Mouse (Mus musculus): ENCODE data around the gene Gm4707. TPM values are rescaled to one million over a fixed set of nuclear protein-coding genes. Genes with fewer than 3 reads are reported as not detected.
"Not testable (repeated sequence)": the region's sequence is repeated elsewhere in the genome, so short reads cannot be mapped to it uniquely, and the experiment has no call there.

Gene Gm4707
- polyA plus RNA-seq, 1 experiment from 2014 or later, result 4.9 TPM

DNA sequence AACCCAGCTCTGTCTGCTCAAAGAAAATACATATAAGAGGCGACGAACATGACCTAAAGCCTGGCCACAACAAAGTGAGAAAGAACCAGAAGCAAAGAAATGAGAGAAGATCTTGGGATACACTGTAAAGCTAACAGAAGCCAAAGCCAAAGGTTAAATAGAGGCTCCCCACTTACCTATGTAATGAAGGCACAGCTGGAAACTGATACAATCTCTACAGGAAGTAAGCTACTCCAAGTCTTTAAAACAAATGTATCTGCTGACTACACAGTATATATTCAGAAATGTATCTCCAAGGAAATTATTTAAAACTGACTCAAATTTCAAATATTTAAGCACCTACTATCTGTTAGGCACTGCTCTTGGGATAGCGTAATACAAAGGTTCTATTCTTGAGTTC, 594 bp upstream of the Gm4707 start:
- Histone ChIP-seq H3K4me1 (ENCODE audit: control insufficient read depth, insufficient read depth, low read length) (no peaks in the 10 kb centered on the region), H3K27me3 (ENCODE audit: control insufficient read depth, insufficient read depth, low read length) (no peaks in the 10 kb centered on the region), H3K9ac (ENCODE audit: low read length) (no peak overlapping the region), H3K4me2 (ENCODE audit: low read depth, low read length) (no peak overlapping the region), H3K9me3 (replicated peaks; ENCODE audit: control insufficient read depth, low read length) (no peaks in the 10 kb centered on the region), H3K27ac (ENCODE audit: low read length) (no peak overlapping the region), H3K36me3 (ENCODE audit: control insufficient read depth, insufficient read depth) (peaks cover 20% of the 10 kb centered on the region), H3K4me3 (ENCODE audit: low read length) (no peak overlapping the region)
- ATAC-seq (replicated peaks; ENCODE audit: extremely low read depth, insufficient read depth, low FRiP score), result no peak
- WGBS, result 88% methylated on average over 3 of the region's 3 CpGs

DNA sequence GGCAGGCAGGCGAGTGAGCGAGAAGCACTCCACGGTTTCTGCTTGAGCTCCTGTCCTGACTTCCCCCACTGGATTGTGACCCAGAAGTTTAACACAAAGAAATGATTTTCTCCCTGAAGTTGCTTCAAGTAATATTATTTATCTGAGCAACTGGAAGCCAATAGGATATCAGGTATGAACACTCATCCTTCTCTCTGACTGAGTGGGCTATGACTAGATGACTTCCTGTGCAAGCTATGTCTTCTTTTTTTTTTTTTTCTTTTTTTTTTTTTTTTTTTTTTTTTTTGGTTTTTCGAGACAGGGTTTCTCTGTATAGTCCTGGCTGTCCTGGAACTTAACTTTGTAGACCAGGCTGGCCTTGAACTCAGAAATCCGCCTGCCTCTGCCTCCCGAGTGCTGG, 2.4 kb downstream of the Gm4707 start:
- not testable (repeated sequence) for H3K27me3 ChIP-seq (ENCODE audit: control insufficient read depth, insufficient read depth, low read length); H3K4me1 ChIP-seq (ENCODE audit: control insufficient read depth, insufficient read depth, low read length); H3K9ac ChIP-seq (ENCODE audit: low read length); H3K4me2 ChIP-seq (ENCODE audit: low read depth, low read length); ATAC-seq (replicated peaks; ENCODE audit: extremely low read depth, insufficient read depth, low FRiP score); H3K27ac ChIP-seq (ENCODE audit: low read length); H3K4me3 ChIP-seq (ENCODE audit: low read length); H3K9me3 ChIP-seq (replicated peaks; ENCODE audit: control insufficient read depth, low read length)
- H3K36me3 ChIP-seq (ENCODE audit: control insufficient read depth, insufficient read depth), result peaks cover 17% of the 10 kb centered on the region
- 95% methylated on average over 6 of the region's 6 CpGs for WGBS

DNA sequence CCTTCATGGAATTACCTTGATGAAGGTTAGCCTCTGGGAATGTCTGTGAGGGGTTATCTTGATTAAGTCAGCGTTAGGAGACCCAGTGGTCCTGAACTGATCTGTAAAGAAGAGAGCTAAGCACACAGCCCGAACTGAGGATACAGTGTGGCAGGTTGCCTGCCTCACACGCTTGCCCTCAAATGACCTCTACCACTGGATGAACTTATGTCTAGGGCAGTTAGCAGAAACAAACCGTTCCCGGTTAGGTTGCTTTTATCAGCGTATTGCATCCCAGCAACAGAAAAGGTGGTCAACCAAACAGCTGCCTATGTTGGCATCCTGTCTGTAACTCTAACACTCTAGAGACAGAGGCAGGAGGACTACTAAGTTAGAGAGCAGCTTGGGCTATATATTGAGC, 14.5 kb downstream of the Gm4707 start:
- Histone ChIP-seq H3K27me3 (ENCODE audit: control insufficient read depth, insufficient read depth, low read length) (no peaks in the 10 kb centered on the region), H3K4me1 (ENCODE audit: control insufficient read depth, insufficient read depth, low read length) (no peaks in the 10 kb centered on the region), H3K4me2 (ENCODE audit: low read depth, low read length) (no peak overlapping the region), H3K9ac (ENCODE audit: low read length) (no peak overlapping the region), H3K9me3 (replicated peaks; ENCODE audit: control insufficient read depth, low read length) (no peaks in the 10 kb centered on the region), H3K36me3 (ENCODE audit: control insufficient read depth, insufficient read depth) (peaks cover 23% of the 10 kb centered on the region), H3K4me3 (ENCODE audit: low read length) (no peak overlapping the region), H3K27ac (ENCODE audit: low read length) (no peak overlapping the region)
- no peak for ATAC-seq (replicated peaks; ENCODE audit: extremely low read depth, insufficient read depth, low FRiP score)
- WGBS, result 84% methylated on average over 6 of the region's 6 CpGs

DNA sequence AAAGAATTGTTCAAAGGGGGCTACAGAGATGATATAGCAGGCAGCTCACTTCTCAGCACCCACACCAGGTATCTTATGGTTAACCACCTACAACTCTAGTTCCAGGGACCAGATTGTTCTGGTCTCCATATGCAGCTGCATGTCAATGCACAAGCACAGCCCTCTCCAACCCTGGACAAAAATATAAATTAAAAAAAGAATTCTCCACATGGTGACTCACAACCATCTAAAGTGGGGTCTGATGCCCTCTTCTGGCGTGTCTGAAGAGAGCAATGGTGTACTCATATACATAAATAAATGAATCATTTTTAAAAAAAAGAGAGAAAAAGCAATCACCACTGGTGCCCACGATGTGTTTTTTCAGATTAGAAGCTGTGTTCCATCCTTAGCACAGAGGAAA, 15.0 kb downstream of the Gm4707 start:
- ATAC-seq (replicated peaks; ENCODE audit: extremely low read depth, insufficient read depth, low FRiP score), result no peak
- 84% methylated on average over 2 of the region's 2 CpGs for WGBS
- Histone ChIP-seq H3K9ac (ENCODE audit: low read length) (no peak overlapping the region), H3K4me3 (ENCODE audit: low read length) (no peak overlapping the region), H3K4me2 (ENCODE audit: low read depth, low read length) (no peak overlapping the region), H3K9me3 (replicated peaks; ENCODE audit: control insufficient read depth, low read length) (no peaks in the 10 kb centered on the region), H3K27me3 (ENCODE audit: control insufficient read depth, insufficient read depth, low read length) (no peaks in the 10 kb centered on the region), H3K36me3 (ENCODE audit: control insufficient read depth, insufficient read depth) (peaks cover 23% of the 10 kb centered on the region), H3K27ac (ENCODE audit: low read length) (no peak overlapping the region), H3K4me1 (ENCODE audit: control insufficient read depth, insufficient read depth, low read length) (no peaks in the 10 kb centered on the region)

DNA sequence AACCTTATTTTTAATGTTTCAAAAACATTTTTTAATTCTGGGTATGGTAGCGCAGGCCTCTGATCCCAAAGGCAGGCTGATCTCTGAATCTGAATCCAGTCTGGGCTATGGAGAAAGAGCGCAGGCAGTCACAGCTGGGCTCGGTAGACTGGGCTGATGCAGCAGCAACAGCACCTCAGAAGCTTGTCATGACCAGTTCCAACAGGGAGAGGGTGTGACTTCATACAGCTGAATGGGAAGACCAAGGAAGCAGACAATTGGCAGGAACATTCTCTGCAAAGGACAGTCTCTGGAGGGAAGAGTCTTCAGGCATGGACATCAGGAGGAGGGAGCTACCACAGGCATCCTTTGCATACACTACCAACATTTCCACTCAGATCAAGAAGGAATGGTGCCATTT, 15.6 kb downstream of the Gm4707 start:
- 91% methylated on average over 3 of the region's 3 CpGs for WGBS
- Histone ChIP-seq H3K4me1 (ENCODE audit: control insufficient read depth, insufficient read depth, low read length) (no peaks in the 10 kb centered on the region), H3K9me3 (replicated peaks; ENCODE audit: control insufficient read depth, low read length) (no peaks in the 10 kb centered on the region), H3K9ac (ENCODE audit: low read length) (no peak overlapping the region), H3K27me3 (ENCODE audit: control insufficient read depth, insufficient read depth, low read length) (no peaks in the 10 kb centered on the region), H3K27ac (ENCODE audit: low read length) (no peak overlapping the region), H3K36me3 (ENCODE audit: control insufficient read depth, insufficient read depth) (peaks cover 23% of the 10 kb centered on the region), H3K4me2 (ENCODE audit: low read depth, low read length) (no peak overlapping the region), H3K4me3 (ENCODE audit: low read length) (no peak overlapping the region)
- ATAC-seq (replicated peaks; ENCODE audit: extremely low read depth, insufficient read depth, low FRiP score), result no peak

DNA sequence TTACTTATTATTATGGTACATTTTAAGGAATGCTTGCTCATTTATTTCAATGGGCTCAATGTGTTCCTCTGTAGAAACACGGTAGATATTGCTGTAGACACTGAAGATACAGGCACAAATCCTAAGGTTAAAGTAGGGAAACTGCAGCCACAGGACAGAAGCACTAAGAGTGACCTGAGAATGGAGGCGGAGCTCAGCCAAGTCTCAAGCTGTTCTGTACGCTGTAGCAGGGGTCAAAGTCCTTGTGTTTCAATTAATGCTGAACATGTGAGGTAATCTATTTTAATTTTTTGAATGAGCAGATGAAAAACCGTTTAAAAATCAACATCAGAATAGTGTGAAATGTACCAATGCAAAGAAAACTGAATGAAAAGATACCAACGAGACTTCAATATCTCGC, 16.4 kb downstream of the Gm4707 start:
- peaks cover 20% of the 10 kb centered on the region for H3K36me3 ChIP-seq (ENCODE audit: control insufficient read depth, insufficient read depth)

DNA sequence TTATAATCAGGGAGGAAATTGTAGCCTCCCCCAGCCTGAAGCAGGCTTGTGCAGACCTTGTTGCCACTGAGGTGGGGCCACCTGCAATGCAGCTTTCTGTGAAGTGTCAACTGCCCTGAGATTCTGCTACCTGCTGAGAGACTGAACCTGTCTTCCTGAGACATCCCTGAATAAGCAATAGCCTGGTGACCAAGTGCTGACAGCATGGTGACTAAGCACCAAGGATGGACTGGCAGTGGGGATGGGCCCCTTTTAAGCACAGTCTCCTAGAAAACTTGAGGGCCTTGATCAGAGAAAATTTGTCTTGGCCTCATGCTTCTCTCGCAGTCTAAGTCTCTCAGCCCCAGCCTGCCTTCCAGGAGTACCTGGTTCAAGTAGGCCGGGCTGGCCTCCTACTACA, 37.2 kb downstream of the Gm4707 start:
- H3K9ac ChIP-seq (ENCODE audit: low read length); H3K4me3 ChIP-seq (ENCODE audit: low read length); ATAC-seq (replicated peaks; ENCODE audit: extremely low read depth, insufficient read depth, low FRiP score); H3K4me2 ChIP-seq (ENCODE audit: low read depth, low read length); H3K4me1 ChIP-seq (ENCODE audit: control insufficient read depth, insufficient read depth, low read length); H3K27ac ChIP-seq (ENCODE audit: low read length); H3K27me3 ChIP-seq (ENCODE audit: control insufficient read depth, insufficient read depth, low read length): not testable (repeated sequence)
- Histone ChIP-seq H3K36me3 (ENCODE audit: control insufficient read depth, insufficient read depth) (peaks cover 41% of the 10 kb centered on the region), H3K9me3 (replicated peaks; ENCODE audit: control insufficient read depth, low read length) (peaks cover 13% of the 10 kb centered on the region)
- WGBS, result 99% methylated on average over 2 of the region's 2 CpGs

More for the DNA sequence above, 16.4 kb downstream of the Gm4707 start:
- no peak overlapping the region for H3K9ac ChIP-seq (ENCODE audit: low read length)
- ATAC-seq (replicated peaks; ENCODE audit: extremely low read depth, insufficient read depth, low FRiP score), result no peak
- H3K27me3 ChIP-seq (ENCODE audit: control insufficient read depth, insufficient read depth, low read length), result no peaks in the 10 kb centered on the region
- WGBS, result 91% methylated on average over 6 of the region's 6 CpGs
- H3K9me3 ChIP-seq (replicated peaks; ENCODE audit: control insufficient read depth, low read length), result no peaks in the 10 kb centered on the region
- no peaks in the 10 kb centered on the region for H3K4me1 ChIP-seq (ENCODE audit: control insufficient read depth, insufficient read depth, low read length)
- no peak overlapping the region for H3K4me3 ChIP-seq (ENCODE audit: low read length)
- H3K4me2 ChIP-seq (ENCODE audit: low read depth, low read length), result no peak overlapping the region
- no peak overlapping the region for H3K27ac ChIP-seq (ENCODE audit: low read length)

DNA sequence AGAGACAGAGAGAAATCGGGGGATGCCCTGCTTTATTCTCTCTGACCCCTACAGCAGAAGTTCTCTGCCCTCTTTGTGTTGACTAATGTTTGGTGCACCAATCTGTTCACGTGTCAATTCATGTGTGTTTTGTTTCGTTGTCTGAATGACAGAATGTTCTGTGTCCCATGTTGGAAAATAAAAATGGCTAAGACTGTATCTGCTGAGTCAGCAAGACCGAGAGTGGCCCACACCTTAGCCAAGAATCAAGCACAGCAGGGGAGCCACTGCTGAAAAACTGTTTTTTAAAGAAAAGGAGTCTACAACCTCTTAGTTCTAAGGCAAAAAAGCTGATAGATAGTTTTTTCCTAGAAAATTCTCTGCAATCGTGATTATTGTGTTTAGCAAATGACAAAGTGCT, 40.3 kb downstream of the Gm4707 start:
- Histone ChIP-seq H3K36me3 (ENCODE audit: control insufficient read depth, insufficient read depth) (peaks cover 36% of the 10 kb centered on the region), H3K9me3 (replicated peaks; ENCODE audit: control insufficient read depth, low read length) (peaks cover 13% of the 10 kb centered on the region)
- H3K4me1 ChIP-seq (ENCODE audit: control insufficient read depth, insufficient read depth, low read length); H3K27ac ChIP-seq (ENCODE audit: low read length); H3K4me2 ChIP-seq (ENCODE audit: low read depth, low read length); ATAC-seq (replicated peaks; ENCODE audit: extremely low read depth, insufficient read depth, low FRiP score); H3K27me3 ChIP-seq (ENCODE audit: control insufficient read depth, insufficient read depth, low read length); H3K4me3 ChIP-seq (ENCODE audit: low read length); H3K9ac ChIP-seq (ENCODE audit: low read length): not testable (repeated sequence)
- 88% methylated on average over 5 of the region's 5 CpGs for WGBS

DNA sequence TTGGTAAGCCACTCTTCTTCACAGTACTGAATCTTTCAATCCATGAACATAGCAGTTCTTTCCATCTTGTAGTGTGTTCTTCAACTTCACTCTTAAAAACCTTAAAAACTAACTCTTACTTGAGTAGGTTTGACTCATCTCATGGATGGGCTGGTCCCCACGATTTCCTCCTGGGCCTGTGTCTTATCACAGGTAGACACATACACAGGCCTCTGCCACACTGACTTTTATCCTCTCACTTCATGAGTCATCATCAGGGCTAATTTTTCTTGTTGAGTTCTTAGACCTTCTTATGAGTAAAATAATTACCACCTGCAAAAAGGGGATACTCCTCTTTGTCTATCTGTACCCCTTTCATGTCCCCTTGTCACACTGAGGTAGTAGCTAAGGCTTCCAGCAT, 42.7 kb downstream of the Gm4707 start:
- 85% methylated on average over 1 of the region's 1 CpGs for whole genome bisulfite sequencing
- no peak overlapping the region for H3K27ac ChIP-seq (ENCODE audit: low read length)
- no peak overlapping the region for H3K4me3 ChIP-seq (ENCODE audit: low read length)
- peaks cover 23% of the 10 kb centered on the region for H3K36me3 ChIP-seq (ENCODE audit: control insufficient read depth, insufficient read depth)
- ATAC-seq (replicated peaks; ENCODE audit: extremely low read depth, insufficient read depth, low FRiP score), result no peak
- H3K9ac ChIP-seq (ENCODE audit: low read length), result no peak overlapping the region
- H3K4me2 ChIP-seq (ENCODE audit: low read depth, low read length), result no peak overlapping the region
- no peaks in the 10 kb centered on the region for H3K4me1 ChIP-seq (ENCODE audit: control insufficient read depth, insufficient read depth, low read length)
- peaks cover 6% of the 10 kb centered on the region for H3K9me3 ChIP-seq (replicated peaks; ENCODE audit: control insufficient read depth, low read length)
- no peaks in the 10 kb centered on the region for H3K27me3 ChIP-seq (ENCODE audit: control insufficient read depth, insufficient read depth, low read length)
